Mouse (Mus musculus) natural killer cell, adult 2 months (primary cell): Measurements from ENCODE around the gene Gm11492.

ENCODE experiments used
- DNase-seq, 2 experiments: peaks; one replicate each; pipeline ENCODE4 v3.0.0; 2022; ENCODE audit warnings: low spot score in 2 of 2

The Gm11492 gene

GRCm38 (mm10) chr11:87566501-87566900, at the start of gene Gm11492:
Gene Gm11492, plus strand, starts transcription at chr11:87566653.
- DNase-seq = no peak

- peak; percentile 16 to 36 for DNase-seq
Measured at GRCm38 (mm10) chr11:87519260-87519659, 47.2 kb upstream of the Gm11492 start.

DNA sequence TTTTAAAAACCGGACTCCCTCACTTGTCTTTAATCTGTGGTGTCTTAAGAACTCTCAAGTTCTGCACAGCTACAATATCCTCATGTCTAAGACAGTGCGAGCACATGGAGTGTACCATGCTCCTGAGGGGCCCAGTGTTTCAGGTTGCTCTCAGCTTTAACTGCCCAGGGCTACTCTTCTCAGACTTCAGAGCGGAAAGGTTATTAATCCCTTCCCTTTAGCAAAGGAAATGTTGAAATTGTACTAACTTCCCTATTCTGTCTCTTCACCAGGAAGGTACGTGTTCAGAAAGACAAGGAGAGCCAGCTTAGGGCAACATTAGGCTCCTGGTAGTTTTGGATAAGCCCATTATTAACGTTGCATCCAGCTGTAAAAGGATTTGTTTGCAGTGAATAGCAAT, 43.0 kb upstream of the Gm11492 start:
- DNase-seq = no peak

- no peak for DNase-seq
Measured at GRCm38 (mm10) chr11:87523967-87524366, 42.5 kb upstream of the Gm11492 start.

DNA sequence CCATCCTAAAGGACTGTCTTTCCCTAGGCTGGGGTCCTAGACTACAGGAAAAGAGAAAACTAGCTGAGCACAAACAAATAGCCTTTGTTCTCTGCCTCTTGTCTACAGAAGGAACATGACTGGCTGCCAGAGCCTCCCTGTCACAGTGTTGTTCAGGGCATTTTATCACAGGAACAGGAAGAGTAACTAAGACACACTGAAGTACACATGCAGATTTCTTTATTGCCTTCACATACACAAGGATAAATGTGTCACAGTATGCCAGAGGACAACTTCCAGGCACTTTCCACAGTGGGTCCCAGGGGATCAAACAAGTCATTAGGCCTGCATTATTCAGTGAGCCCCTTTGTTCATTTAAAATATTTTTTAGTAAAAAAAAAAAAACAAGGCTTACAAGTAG, 41.7 kb upstream of the Gm11492 start:
- no peak for DNase-seq

DNA sequence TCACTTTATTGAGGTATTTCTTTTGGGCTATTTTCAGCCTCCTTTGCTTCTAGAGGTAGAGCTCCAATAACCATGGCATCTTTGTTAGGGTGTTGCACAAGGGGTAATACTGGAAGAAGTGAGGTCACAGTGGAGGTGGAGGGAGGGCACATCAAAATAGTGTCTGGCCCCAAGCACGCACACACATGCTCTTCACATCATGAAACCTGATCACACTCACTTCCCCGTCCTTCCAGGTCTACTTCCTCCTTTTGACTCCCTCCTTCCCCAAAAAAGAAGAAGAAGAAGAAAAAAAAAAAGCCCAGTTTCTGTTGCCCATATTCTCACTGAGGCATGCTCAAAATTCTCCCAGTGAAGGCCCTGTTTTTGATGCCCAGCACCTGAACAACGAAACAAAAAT, 39.1 kb upstream of the Gm11492 start:
- DNase-seq = no peak

- no peak for DNase-seq
Measured at GRCm38 (mm10) chr11:87527990-87528389, 38.5 kb upstream of the Gm11492 start.

GRCm38 (mm10) chr11:87531695-87532094, 34.8 kb upstream of the Gm11492 start:
- DNase-seq = no peak

GRCm38 (mm10) chr11:87542285-87542684, 24.2 kb upstream of the Gm11492 start:
- no peak for DNase-seq

- no peak for DNase-seq
Measured at GRCm38 (mm10) chr11:87542906-87543305, 23.5 kb upstream of the Gm11492 start.

- DNase-seq = no peak
Measured at GRCm38 (mm10) chr11:87553342-87553741, 13.1 kb upstream of the Gm11492 start.

GRCm38 (mm10) chr11:87554386-87554785, 12.1 kb upstream of the Gm11492 start:
- no peak for DNase-seq

- DNase-seq = no peak
Measured at GRCm38 (mm10) chr11:87555106-87555703, 11.2 kb upstream of the Gm11492 start.

GRCm38 (mm10) chr11:87561208-87561607, 5.2 kb upstream of the Gm11492 start:
- DNase-seq = no peak

DNA sequence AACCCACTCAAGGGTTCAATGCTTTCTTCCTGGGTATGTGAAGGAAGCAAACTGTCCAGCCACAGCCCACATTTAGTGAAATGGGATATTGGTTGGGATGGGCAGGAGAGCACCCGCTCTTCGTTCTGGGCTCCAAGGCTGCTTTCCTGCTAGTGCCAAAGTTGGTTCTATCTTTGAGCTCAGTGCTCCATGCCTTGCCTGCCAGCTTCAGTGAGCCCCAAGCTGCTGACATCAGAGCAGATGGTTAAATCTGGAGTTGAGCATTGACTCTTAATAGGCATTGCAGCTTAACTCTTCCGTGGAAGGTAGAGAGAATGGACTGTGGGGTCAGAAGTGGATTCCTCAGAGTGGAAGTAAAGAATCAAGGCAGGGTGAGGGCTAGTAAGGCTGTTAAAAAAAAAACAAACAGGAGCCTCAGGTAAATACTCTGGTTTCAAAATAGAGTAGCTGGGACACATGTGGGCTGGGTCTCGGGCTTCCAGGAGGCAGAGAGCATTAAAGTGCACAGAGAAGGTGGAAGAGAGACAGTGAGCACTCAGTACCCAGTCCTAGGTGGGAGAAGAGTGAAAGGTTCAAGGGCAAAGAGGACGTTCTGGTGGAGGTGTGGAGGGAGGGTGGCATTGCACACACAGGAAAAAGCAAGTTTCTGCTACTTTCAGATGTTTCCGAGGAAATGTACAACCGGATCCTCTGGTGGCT, 2.0 kb downstream of the Gm11492 start, which contains the start of gene Sept4:
Gene Sept4 (plus strand): TSS at position 649 of the 699 bp plus-strand sequence.
- no peak for DNase-seq

DNA sequence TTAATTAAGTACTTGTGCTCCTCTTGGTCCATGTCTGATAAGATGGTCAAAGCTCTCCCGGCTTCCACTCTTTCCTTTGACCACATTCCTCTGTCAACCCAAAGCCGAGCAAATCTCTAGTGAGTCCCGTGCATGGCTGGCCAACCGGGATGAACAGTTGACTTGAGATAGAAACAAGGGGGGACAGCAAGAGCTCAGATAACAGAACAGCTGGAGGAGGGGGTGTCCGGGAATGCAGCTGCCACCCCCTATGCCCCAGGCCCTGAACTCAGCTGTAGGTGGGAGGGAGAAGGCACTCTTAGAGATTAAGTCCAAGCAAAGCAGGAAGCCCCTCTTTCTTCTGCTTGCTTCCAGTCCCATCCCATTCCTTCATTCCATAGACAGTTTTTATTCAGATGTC, 4.3 kb downstream of the Gm11492 start:
- no peak for DNase-seq

GRCm38 (mm10) chr11:87571361-87571950, 5.0 kb downstream of the Gm11492 start:
- no peak for DNase-seq

- DNase-seq = no peak
Measured at GRCm38 (mm10) chr11:87573751-87574150, 7.3 kb downstream of the Gm11492 start.

DNA sequence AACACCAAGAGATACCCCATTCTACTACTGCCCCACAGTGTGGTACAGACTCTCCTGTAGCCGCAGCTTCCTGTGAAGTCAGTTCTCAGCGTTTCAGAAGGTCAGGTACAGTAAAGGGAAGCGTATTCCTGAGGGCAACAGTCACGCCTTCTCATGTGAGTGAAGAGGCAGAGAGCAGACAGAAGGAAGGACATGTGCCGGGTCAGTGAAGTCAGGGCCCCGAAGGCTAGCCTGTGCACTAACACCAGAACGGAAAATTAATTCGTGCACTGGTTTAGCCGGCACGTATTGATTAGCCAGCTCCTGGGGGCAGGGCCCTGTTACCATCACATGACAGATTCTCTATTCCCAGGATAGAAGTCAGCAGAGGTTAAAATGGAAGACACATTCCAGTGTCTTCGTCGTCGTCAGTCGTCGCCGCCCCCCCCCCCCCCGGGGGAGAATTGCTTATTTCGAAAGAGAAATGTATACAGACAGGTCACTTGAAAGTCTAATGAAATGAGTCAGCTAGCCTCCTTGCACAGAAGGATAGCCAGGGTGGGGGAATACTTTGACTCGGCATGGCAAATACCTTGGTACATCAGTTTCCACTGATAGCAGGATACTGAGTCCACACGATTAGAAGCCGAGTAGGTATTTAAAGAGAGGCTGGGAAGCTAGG, 8.2 kb downstream of the Gm11492 start:
- no peak for DNase-seq

- no peak for DNase-seq
Measured at GRCm38 (mm10) chr11:87577601-87578248, 11.3 kb downstream of the Gm11492 start.

GRCm38 (mm10) chr11:87578249-87578962, 12.0 kb downstream of the Gm11492 start:
- peak; percentile 53 to 54 for DNase-seq
